Mouse (Mus musculus) midbrain, embryonic 14.5 days (tissue): ENCODE measurements around the gene Lrp5. TPM values are rescaled to one million over a fixed set of nuclear protein-coding genes. Genes with fewer than 3 reads are reported as not detected.
A peak's percentile ranks its signal among the peaks of the same experiment; 100 is the strongest.

Source experiments
- ATAC-seq: fragments of 200-750 bp; cut with Nextera tagmentation; 2 replicates; pipeline ENCODE4 v1.8.0; 2017; ENCODE audit warnings: moderate number of reproducible peaks, moderate library complexity; ENCODE audit not compliant: low FRiP score, low TSS enrichment
- DNase-seq: peaks from one replicate; pipeline ENCODE4 v3.0.0-alpha.2; 2015
- H3K27ac ChIP-seq: fragments of 300-500 bp; sonication (generic); replicated peaks from 2 replicates; pipeline ENCODE4 v1.5.1; 2014; ENCODE audit warnings: mild to moderate bottlenecking, low read depth, low read length, moderate library complexity
- H3K27me3 ChIP-seq: fragments of 300-500 bp; sonication (generic); 2 replicates; pipeline ENCODE4 v1.6.1; 2014; ENCODE audit warnings: low read length, control low read depth, mixed read lengths; ENCODE audit not compliant: control insufficient read depth, insufficient read depth
- H3K36me3 ChIP-seq: fragments of 300-500 bp; sonication (generic); 2 replicates; pipeline ENCODE4 v1.6.1; 2014; ENCODE audit warnings: low read length, control low read depth; ENCODE audit not compliant: control insufficient read depth, insufficient read depth
- H3K4me1 ChIP-seq: fragments of 300-500 bp; sonication (generic); 2 replicates; pipeline ENCODE4 v1.6.1; 2014; ENCODE audit warnings: mild to moderate bottlenecking, antibody characterized with exemption, low read length, control low read depth; ENCODE audit not compliant: control insufficient read depth, insufficient read depth
- H3K4me2 ChIP-seq: fragments of 300-500 bp; sonication (generic); 2 replicates; pipeline ENCODE4 v1.6.1; 2014; ENCODE audit warnings: mild to moderate bottlenecking, low read length, moderate library complexity
- H3K4me3 ChIP-seq: fragments of 300-500 bp; sonication (generic); replicated peaks from 2 replicates; pipeline ENCODE4 v1.5.1; 2014; ENCODE audit warnings: low read depth, low read length
- H3K9ac ChIP-seq: fragments of 300-500 bp; sonication (generic); replicated peaks from 2 replicates; pipeline ENCODE4 v1.6.1; 2014; ENCODE audit warnings: mild to moderate bottlenecking, low read length, moderate library complexity
- H3K9me3 ChIP-seq: fragments of 300-500 bp; sonication (generic); 2 replicates; pipeline ENCODE4 v1.6.1; 2016; ENCODE audit warnings: low read length, control low read depth, mixed read lengths; ENCODE audit not compliant: control insufficient read depth
- WGBS: fragments of 180-500 bp; shearing (Covaris S2); extraction: QIAGEN DNeasy Blood & Tissue Kit; methylation state at CpG from one replicate; pipeline ENCODE4 v1.1.7; 2014; 5-methylcytosine and 5-hydroxymethylcytosine counted together
- polyA plus RNA-seq: library from polyadenylated mRNA; unstranded; fragments of >200 nt; fragmentation: Nextera tagmentation; extraction: Ambion mirVana; gene quantifications from 2 replicates; pipeline ENCODE4 v1.2.1, GENCODE M21; 2014

Gene Lrp5
- polyA plus RNA-seq, 1 experiment from 2014 or later, result 1.3 TPM

DNA sequence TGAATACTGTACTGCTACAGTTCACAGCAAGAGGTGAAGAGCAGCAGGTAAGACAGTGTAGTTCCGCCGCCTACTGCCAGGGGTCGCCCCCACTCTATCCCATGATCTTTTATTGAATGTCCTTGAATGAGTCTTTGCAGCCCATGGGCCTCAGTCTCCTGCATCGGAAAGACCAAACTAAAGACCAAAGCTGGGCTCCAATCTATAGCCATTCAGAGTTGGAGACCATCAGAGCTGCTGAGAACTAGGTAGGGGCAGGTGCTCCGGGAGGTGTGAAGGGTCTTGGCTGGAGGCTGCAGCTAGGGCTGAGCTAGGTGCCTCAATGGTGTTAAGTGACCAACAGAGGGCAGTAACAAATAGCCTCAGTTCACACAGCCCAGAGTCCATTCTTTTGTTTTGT, 62.5 kb downstream of the Lrp5 start:
- H3K27ac ChIP-seq, result no peak overlapping the region
- peaks cover 12% of the 10 kb centered on the region for H3K36me3 ChIP-seq
- DNase-seq (peak; percentile 49), ATAC-seq (no peak)
- 67% methylated on average over 5 of the region's 5 CpGs for WGBS
- H3K4me2 ChIP-seq, result no peak overlapping the region
- no peaks in the 10 kb centered on the region for H3K4me1 ChIP-seq
- no peaks in the 10 kb centered on the region; the same call in 1 of the 2 replicates for H3K9me3 ChIP-seq
- H3K27me3 ChIP-seq, result no peaks in the 10 kb centered on the region
- no peak overlapping the region for H3K9ac ChIP-seq
- H3K4me3 ChIP-seq, result no peak overlapping the region

DNA sequence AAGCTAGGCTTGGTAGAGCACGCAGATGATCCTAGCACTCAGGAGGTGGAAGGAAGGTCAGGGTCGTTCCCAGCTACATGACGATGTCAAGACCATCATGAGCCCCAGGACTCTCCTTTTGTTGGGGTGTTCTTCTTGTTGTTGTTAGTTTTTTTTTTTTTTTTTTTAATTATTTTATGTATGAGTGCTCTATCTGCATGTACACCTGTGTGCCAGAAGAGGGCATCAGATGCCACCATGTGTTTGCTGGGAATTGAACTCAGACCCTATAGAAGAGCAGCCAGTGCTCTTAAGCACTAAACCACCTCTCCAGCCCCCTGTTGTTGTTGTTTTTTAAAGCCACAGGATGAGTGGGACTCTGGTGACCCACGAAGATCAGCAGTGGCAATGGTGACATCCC, 63.1 kb downstream of the Lrp5 start:
- Histone ChIP-seq H3K4me3 (no peak overlapping the region), H3K36me3 (peaks cover 12% of the 10 kb centered on the region), H3K9ac (no peak overlapping the region), H3K4me2 (no peak overlapping the region), H3K27me3 (no peaks in the 10 kb centered on the region), H3K4me1 (no peaks in the 10 kb centered on the region), H3K27ac (no peak overlapping the region), H3K9me3 (no peaks in the 10 kb centered on the region; the same call in 1 of the 2 replicates)
- 97% methylated on average over 4 of the region's 4 CpGs for WGBS
- no peak for DNase-seq
- no peak for ATAC-seq

DNA sequence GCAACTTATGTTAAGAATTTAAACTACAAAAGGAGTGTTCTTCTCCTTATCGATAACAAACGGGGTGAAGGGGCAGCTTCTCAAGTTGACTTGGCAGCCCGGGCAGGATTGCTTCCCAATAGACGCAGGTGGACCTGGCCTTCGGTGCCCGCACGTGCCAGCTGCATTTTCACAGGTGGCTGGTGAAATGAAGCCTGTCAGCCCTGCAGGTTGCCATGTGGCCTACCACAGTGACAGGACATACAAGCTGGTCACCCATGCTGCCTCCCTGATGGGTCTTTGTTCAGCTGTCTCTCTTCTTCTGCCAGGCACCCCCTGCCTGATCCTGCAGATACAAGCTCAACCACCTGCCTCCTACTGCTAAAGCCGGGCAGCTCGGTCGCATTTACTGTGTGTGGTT, 65.5 kb downstream of the Lrp5 start:
- 92% methylated on average over 10 of the region's 10 CpGs for WGBS
- H3K9ac ChIP-seq, result no peak overlapping the region
- no peaks in the 10 kb centered on the region; the same call in 1 of the 2 replicates for H3K9me3 ChIP-seq
- H3K36me3 ChIP-seq, result peaks cover 12% of the 10 kb centered on the region
- no peak overlapping the region for H3K4me2 ChIP-seq
- H3K27ac ChIP-seq, result no peak overlapping the region
- no peak for DNase-seq
- H3K4me3 ChIP-seq, result no peak overlapping the region
- H3K27me3 ChIP-seq, result no peaks in the 10 kb centered on the region
- ATAC-seq, result no peak
- no peaks in the 10 kb centered on the region for H3K4me1 ChIP-seq

DNA sequence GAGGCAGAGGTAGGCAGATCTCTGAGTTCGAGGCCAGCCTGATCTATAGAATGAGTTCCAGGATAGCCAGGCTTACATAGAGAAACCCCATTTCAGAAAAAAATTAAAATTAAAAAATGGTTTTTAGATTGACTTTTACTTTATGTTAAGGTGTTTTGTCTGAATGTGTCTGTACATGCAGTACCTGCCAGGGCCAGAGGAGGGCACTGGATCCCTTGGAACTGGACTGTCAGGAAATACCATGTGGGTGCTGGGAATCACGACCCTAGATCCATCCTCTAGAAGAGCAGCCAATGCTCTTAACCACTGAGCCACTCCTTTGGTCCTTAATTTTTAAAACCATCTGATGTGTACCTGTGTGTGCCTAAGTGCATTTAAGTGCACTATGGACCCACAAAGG, 67.0 kb downstream of the Lrp5 start:
- Histone ChIP-seq H3K4me1 (no peaks in the 10 kb centered on the region), H3K36me3 (peaks cover 13% of the 10 kb centered on the region), H3K4me3 (no peak overlapping the region), H3K4me2 (no peak overlapping the region), H3K9ac (no peak overlapping the region), H3K27me3 (no peaks in the 10 kb centered on the region), H3K9me3 (no peaks in the 10 kb centered on the region; the same call in 1 of the 2 replicates), H3K27ac (no peak overlapping the region)
- WGBS, result 85% methylated on average over 2 of the region's 2 CpGs
- ATAC-seq, result no peak
- no peak for DNase-seq

DNA sequence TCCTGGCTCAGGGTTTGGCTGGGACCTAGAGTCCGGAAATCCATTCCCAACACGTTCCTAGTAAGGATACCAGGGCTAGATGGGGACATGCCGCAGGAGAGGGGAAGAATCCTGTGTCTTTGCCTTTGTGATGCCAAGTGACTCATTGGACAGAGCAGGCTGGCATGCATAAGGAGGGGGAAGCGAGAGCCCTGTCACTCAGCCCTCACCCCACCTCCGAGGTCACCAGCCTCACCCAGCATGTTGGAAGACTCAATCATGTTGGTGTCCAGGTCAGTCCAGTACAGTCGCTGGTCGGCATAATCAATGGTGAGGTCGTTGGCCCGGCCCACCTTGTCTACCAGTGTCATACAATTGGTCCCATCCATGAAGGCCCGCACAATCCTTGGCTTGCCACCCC, 72.4 kb downstream of the Lrp5 start:
- 98% methylated on average over 10 of the region's 10 CpGs for WGBS
- Histone ChIP-seq H3K36me3 (peaks cover 10% of the 10 kb centered on the region; the same call in 1 of the 2 replicates), H3K4me1 (no peaks in the 10 kb centered on the region), H3K9me3 (no peaks in the 10 kb centered on the region), H3K4me2 (no peak overlapping the region), H3K9ac (no peak overlapping the region), H3K27ac (no peak overlapping the region), H3K27me3 (no peaks in the 10 kb centered on the region), H3K4me3 (no peak overlapping the region)
- ATAC-seq, result no peak
- DNase-seq, result no peak

DNA sequence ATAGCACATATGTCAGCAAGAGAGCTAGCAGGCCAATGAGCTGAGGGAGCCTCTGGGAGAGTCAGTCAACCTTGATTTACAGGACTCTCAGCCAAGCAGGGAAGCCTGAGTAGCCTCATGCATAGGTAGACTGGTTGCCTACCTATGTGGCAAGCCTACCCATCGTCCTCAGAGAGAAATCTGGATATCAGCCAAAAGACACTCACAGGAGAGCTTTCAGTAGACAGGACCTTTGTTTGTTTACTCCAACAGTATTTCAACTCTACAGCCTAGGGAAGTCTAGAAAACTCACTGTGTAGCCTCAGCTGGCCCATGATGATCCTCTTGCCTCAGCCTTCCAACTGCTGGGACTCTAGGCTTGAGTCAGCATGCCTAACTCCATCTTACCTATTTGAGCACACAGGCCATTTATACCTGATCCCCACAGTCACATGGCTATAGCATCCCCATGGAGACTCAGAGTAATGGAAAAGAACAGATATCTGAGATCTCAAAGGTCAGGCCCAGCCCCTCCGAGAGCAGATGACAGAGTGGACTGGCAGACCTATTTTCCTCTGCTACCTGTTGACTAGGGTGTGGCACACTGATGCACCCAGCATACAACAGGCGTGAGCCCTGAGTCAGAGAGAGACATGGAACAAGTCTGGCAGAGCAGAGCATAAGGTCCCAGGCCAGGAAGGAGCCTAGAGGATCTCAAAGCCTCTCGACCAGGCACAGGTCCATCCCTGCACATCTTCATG, 73.7 kb downstream of the Lrp5 start:
- H3K27me3 ChIP-seq, result no peaks in the 10 kb centered on the region
- peaks cover 10% of the 10 kb centered on the region; the same call in 1 of the 2 replicates for H3K36me3 ChIP-seq
- H3K4me2 ChIP-seq, result no peak overlapping the region
- no peak for DNase-seq
- H3K9ac ChIP-seq, result no peak overlapping the region
- H3K4me3 ChIP-seq, result no peak overlapping the region
- no peak overlapping the region for H3K27ac ChIP-seq
- ATAC-seq, result no peak
- 92% methylated on average over 4 of the region's 4 CpGs for WGBS
- H3K9me3 ChIP-seq, result no peaks in the 10 kb centered on the region
- H3K4me1 ChIP-seq, result no peaks in the 10 kb centered on the region

DNA sequence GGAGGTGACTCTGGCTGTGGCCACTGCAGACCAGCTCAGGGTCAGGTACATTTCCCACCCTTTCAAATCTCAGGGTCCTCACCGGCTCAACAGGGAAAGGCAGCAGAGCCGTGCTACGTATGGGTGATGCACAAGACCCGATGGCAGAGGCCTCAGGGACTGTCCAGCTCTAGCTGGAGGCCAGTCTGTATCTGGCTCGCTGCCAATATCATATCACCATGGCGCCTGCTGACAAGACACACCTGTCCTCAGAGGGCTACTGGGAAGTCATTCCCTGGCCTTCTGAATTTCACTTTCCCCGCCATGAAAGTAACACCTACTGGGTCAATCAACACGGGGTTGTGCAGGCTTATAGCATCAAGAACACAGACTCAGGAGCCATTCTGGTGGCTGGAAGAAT, 74.6 kb downstream of the Lrp5 start:
- H3K4me2 ChIP-seq, result no peak overlapping the region
- H3K4me1 ChIP-seq, result no peaks in the 10 kb centered on the region
- no peak overlapping the region for H3K27ac ChIP-seq
- ATAC-seq, result no peak
- H3K4me3 ChIP-seq, result no peak overlapping the region
- no peaks in the 10 kb centered on the region for H3K9me3 ChIP-seq
- H3K27me3 ChIP-seq, result no peaks in the 10 kb centered on the region
- DNase-seq, result no peak
- 92% methylated on average over 8 of the region's 8 CpGs for WGBS
- H3K36me3 ChIP-seq, result peaks cover 10% of the 10 kb centered on the region; the same call in 1 of the 2 replicates
- no peak overlapping the region for H3K9ac ChIP-seq

DNA sequence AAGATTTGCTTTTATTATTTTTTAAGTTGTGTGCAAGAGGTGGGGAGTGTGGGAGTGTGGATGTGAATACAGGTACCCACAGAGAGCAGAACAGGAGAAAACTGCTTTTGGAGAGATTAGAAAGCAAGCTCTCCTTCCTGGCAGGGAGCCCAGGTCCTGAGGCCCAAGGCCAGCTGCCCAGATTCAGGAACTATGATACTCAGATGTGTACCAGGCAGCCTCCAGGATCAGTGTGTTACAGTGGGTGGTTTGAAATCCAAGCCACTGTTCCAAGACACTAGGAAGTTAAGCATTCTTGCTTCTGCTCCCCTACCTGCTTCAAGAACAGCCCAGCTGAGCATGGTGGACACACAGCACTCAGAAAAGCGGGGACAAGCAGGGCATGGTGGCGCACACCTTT, 75.5 kb downstream of the Lrp5 start:
- no peak overlapping the region for H3K9ac ChIP-seq
- H3K4me3 ChIP-seq, result no peak overlapping the region
- no peaks in the 10 kb centered on the region for H3K27me3 ChIP-seq
- 98% methylated on average over 2 of the region's 2 CpGs for WGBS
- no peak for ATAC-seq
- DNase-seq, result peak; percentile 24
- peaks cover 10% of the 10 kb centered on the region; the same call in 1 of the 2 replicates for H3K36me3 ChIP-seq
- no peaks in the 10 kb centered on the region for H3K4me1 ChIP-seq
- no peak overlapping the region for H3K4me2 ChIP-seq
- no peaks in the 10 kb centered on the region for H3K9me3 ChIP-seq
- no peak overlapping the region for H3K27ac ChIP-seq

DNA sequence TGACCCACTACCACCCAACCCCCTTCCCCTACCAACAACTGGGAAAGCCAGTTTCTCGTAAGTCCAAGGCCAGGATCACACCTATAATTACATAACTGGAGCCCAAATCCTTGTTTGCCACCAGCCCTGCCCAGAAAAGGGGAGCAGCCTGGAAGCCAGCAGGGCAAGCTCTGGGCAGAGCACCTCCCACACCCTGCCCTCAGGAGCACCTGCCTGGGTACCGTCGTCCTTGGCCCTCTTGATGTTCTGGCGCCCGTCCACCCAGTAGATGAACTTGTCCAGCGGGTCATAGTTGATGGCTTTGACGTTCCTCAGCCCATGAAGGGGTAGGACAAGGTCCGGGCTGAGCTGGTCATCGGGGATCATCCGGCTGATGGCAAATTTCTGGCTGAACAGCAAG, 76.5 kb downstream of the Lrp5 start:
- no peaks in the 10 kb centered on the region for H3K9me3 ChIP-seq
- no peak overlapping the region for H3K4me3 ChIP-seq
- no peak overlapping the region for H3K4me2 ChIP-seq
- DNase-seq (no peak), ATAC-seq (no peak)
- no peak overlapping the region for H3K27ac ChIP-seq
- H3K9ac ChIP-seq, result no peak overlapping the region
- WGBS, result 94% methylated on average over 10 of the region's 10 CpGs
- peaks cover 14% of the 10 kb centered on the region for H3K36me3 ChIP-seq
- no peaks in the 10 kb centered on the region for H3K4me1 ChIP-seq
- H3K27me3 ChIP-seq, result no peaks in the 10 kb centered on the region
